Comparison of ENCODE assay signal across 9 mouse cellular contexts in the genomic region with DNA sequence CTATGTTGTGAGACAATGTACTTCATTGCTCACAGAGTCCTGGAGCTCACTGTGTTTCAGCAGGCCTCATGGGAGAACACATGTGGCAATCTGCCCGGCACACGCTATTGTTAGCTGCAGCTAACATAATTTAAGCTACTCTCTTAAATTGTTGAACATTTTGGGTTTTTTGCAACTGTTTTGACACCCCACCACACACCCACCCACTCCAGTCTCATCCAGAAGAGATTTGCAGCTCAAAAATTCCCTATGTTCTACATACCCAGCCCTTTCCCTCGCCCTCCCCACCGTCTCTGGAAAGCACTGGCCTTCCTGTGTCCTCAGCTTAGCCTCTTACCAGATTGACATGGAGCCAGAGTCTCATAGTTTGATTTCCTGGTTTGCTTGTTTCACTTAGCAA. TPM values are rescaled to one million over a fixed set of nuclear protein-coding genes. Genes with fewer than 3 reads are reported as not detected.
DNase-seq lines count a peak whose midpoint lies in the region; ATAC-seq lines count a peak whose summit lies in the region.
"Had no signal": no experiment of that assay in that cellular context is flagged by ENCODE, and none has a peak within 500 bp of the region (broad histone marks: within the 10 kb centered on the region; RNA-seq: fewer than 3 reads in every experiment).

No protein-coding gene starts in this region.

- WGBS in kidney, embryonic 16.5 days: 74% methylated on average over 4 of the region's 4 CpGs
- WGBS in forebrain, embryonic 12.5 days: 91% methylated on average over 4 of the region's 4 CpGs

- no peak overlapping the region for H3K9ac ChIP-seq in kidney, embryonic 16.5 days (replicated peaks; ENCODE audit: low read length)
- H3K9ac ChIP-seq in forebrain, embryonic 12.5 days: no peak overlapping the region
- H3K9ac ChIP-seq: midbrain, embryonic 13.5 days had no signal

- no peaks in the 10 kb centered on the region for H3K27me3 ChIP-seq in kidney, embryonic 16.5 days (ENCODE audit: insufficient read depth, low read length)
- no peaks in the 10 kb centered on the region for H3K27me3 ChIP-seq in forebrain, embryonic 12.5 days
- H3K27me3 ChIP-seq: midbrain, embryonic 13.5 days had no signal

- H3K36me3 ChIP-seq in kidney, embryonic 16.5 days (ENCODE audit: insufficient read depth, low read length): no peaks in the 10 kb centered on the region
- no peaks in the 10 kb centered on the region for H3K36me3 ChIP-seq in forebrain, embryonic 12.5 days (replicated peaks)
- H3K36me3 ChIP-seq: midbrain, embryonic 13.5 days had no signal

- H3K4me3 ChIP-seq in kidney, embryonic 16.5 days (ENCODE audit: low read length): no peak overlapping the region
- H3K4me3 ChIP-seq in forebrain, embryonic 12.5 days (replicated peaks): no peak overlapping the region
- H3K4me3 ChIP-seq: midbrain, embryonic 13.5 days had no signal

- H3K4me1 ChIP-seq in kidney, embryonic 16.5 days (ENCODE audit: insufficient read depth, low read length): no peaks in the 10 kb centered on the region
- no peaks in the 10 kb centered on the region for H3K4me1 ChIP-seq in forebrain, embryonic 12.5 days
- H3K4me1 ChIP-seq: midbrain, embryonic 13.5 days had no signal

- no peaks in the 10 kb centered on the region for H3K9me3 ChIP-seq in kidney, embryonic 16.5 days (ENCODE audit: low read length)
- H3K9me3 ChIP-seq in forebrain, embryonic 12.5 days: no peaks in the 10 kb centered on the region
- H3K9me3 ChIP-seq: midbrain, embryonic 13.5 days had no signal

- no peak overlapping the region for H3K27ac ChIP-seq in kidney, embryonic 16.5 days (ENCODE audit: low read length)
- no peak overlapping the region for H3K27ac ChIP-seq in forebrain, embryonic 12.5 days
- H3K27ac ChIP-seq: midbrain, embryonic 13.5 days had no signal

- no peak for ATAC-seq in kidney, embryonic 16.5 days (ENCODE audit: low FRiP score, low TSS enrichment)
- no peak for ATAC-seq in forebrain, embryonic 12.5 days (ENCODE audit: low FRiP score)
- ATAC-seq: midbrain, embryonic 13.5 days had no signal

- DNase-seq in kidney, adult 18-20 months: peak; percentile 52
- peak; percentile 76 for DNase-seq in gastrocnemius, postnatal 10 days
- DNase-seq in kidney, postnatal 36 days: peak; percentile 64 to 81
- DNase-seq in right cerebral cortex, postnatal 10 days (ENCODE audit: low spot score in 2 of 2): peak; percentile 90 to 93
- DNase-seq in retina, embryonic 14.5 days (ENCODE audit: low spot score): no peak
- no peak for DNase-seq in neural tube, embryonic 10.5 days (ENCODE audit: extremely low spot score, low spot score)

- H3K4me2 ChIP-seq in kidney, embryonic 16.5 days (replicated peaks; ENCODE audit: low read depth, low read length): no peak overlapping the region
- H3K4me2 ChIP-seq in forebrain, embryonic 12.5 days: no peak overlapping the region
- H3K4me2 ChIP-seq: midbrain, embryonic 13.5 days had no signal

RNA-seq across cellular contexts. Expression of a gene that starts 17.7 kb away (rescaled TPM):
- polyA plus RNA-seq in kidney, embryonic 16.5 days (2015; fragmentation: Nextera tagmentation; extraction: Ambion mirVana): 98.6 and 103 TPM in 2 replicates
- total RNA-seq in gastrocnemius, postnatal 10 days (2021): 10 to 100 TPM; 22.1 to 22.5 TPM
- 228 and 237 TPM in 2 replicates for polyA plus RNA-seq in forebrain, embryonic 12.5 days (2016; fragmentation: Nextera tagmentation; extraction: Ambion mirVana)

RNA-seq across cellular contexts. Expression of a gene that starts 55.5 kb away (rescaled TPM):
- polyA plus RNA-seq in kidney, embryonic 16.5 days (2015; fragmentation: Nextera tagmentation; extraction: Ambion mirVana): 6.3 and 9.2 TPM in 2 replicates
- 10 to 100 TPM; 15.8 to 21.1 TPM for total RNA-seq in gastrocnemius, postnatal 10 days (2021)
- 8.2 TPM in 2 replicates for polyA plus RNA-seq in forebrain, embryonic 12.5 days (2016; fragmentation: Nextera tagmentation; extraction: Ambion mirVana)

Comparison
In these comparisons a context has a peak if more than half of its experiments do, and no peak if none do; other contexts are left out.
1. DNase-seq: peak in kidney, adult 18-20 months (single experiment), gastrocnemius, postnatal 10 days (single experiment), kidney, postnatal 36 days (2 of 2) and right cerebral cortex, postnatal 10 days (2 of 2); none in retina, embryonic 14.5 days (single experiment) and neural tube, embryonic 10.5 days (single experiment).